Mouse (Mus musculus) gastrocnemius, postnatal 4 days (tissue): ENCODE results near the gene Tas2r105. TPM values are rescaled to one million over a fixed set of nuclear protein-coding genes. Genes with fewer than 3 reads are reported as not detected.

Experiments
- DNase-seq, 2 experiments: peaks; one replicate each; pipeline ENCODE4 v3.0.0; 2021 to 2022; ENCODE audit warnings: low spot score in 2 of 2, mixed read lengths in 2 of 2
- long read RNA-seq, 2 experiments: library from polyadenylated mRNA; stranded (forward); transcript quantifications; one replicate each; pipeline ENCODE4 v2.0.0; 2021
- total RNA-seq, 2 experiments: library from RNA; stranded (reverse); gene quantifications; 2 replicates each; pipeline ENCODE4 v1.2.3; 2021

Tas2r105 gene
- total RNA-seq, result not detected
- long read RNA-seq, experiment 1, result 0 reads
- long read RNA-seq, experiment 2, result 0 reads

- DNase-seq, result no peak
Observed at GRCm38 (mm10) chr6:131687395-131687794, at the start of gene Tas2r105. TSS of gene Tas2r105 (minus strand) at chr6:131687495.

DNA sequence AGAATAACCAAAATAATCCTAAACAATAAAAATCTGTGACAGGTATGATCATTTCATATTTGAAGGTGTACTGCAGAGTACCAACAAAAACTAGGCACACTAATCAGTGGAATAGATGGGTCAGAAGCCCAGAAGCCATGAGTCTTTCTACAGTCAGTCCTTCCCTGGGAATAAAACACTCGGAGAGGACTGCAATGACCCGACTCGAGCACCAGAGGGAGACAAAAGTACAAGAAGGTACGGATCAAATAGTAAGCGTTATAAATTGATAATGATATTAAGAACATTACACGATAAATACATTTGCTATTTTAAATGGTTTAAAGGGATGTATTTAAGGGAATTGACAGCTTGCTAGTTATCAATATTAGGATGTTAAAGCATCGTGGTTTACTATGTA, 25.5 kb upstream of the Tas2r105 start:
- no peak for DNase-seq

DNA sequence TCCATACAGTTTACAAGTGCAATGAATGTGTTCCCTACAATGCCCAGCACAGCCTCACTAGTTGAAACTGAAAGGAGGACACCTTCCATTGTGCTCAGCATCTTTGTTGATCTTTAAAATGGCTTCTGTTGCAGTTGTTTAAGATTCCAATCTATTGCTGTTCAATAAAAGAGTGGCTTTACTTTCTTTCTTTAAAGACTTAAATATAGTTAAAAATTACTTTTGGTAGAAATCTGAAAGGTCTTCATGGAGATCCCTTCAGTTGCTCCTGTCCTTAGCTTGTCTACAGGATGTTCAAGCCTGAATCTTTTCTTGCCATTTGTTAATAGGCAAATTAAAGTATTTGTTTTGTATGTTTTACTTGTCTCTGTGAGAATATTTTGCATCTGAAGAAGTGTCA, 2.7 kb upstream of the Tas2r105 start, which contains the start of gene Tas2r114:
TSS of gene Tas2r114 (minus strand) at position 101 of the 400 bp plus-strand sequence.
- no peak for DNase-seq

DNA sequence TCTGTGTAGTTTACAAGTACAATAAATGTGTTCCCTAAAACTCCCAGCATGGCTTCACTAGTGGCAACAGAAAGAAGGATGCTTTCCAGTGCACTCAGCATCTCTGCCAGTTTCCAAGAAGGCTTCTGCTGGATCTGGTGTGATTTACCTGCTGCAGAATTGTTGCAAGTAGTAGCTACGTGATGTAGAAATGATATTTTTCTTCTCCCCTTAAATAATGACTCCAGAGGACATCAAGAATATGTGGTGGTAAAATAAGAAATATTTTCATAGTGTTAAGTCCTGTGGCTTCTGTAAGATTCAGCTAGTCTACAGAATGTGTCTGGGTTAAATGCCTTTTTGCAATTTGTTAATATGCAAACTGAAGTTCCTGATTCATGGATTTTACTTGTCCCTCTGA, 1.7 kb downstream of the Tas2r105 start, which contains the start of gene Tas2r104:
TSS of gene Tas2r104 (minus strand) at position 101 of the 400 bp plus-strand sequence.
- DNase-seq, result no peak

- DNase-seq, result no peak
Observed at GRCm38 (mm10) chr6:131678786-131679185, 8.5 kb downstream of the Tas2r105 start, which contains the start of gene Tas2r106. TSS of gene Tas2r106 (minus strand) at chr6:131678886.

GRCm38 (mm10) chr6:131660049-131660448, 27.2 kb downstream of the Tas2r105 start, which contains the start of gene Tas2r107:
TSS of gene Tas2r107 (minus strand) at chr6:131660149.
- DNase-seq, result no peak

Other genes starting within 250 kb of the Tas2r105 start
- not detected for gene 5430401F13Rik, start 201.1 kb downstream of the Tas2r105 start, total RNA-seq
- gene Gm6619, start 201.1 kb downstream of the Tas2r105 start, total RNA-seq, result not detected
- gene Tas2r130, start 56.6 kb downstream of the Tas2r105 start, total RNA-seq, result not detected
- gene Tas2r107, start 27.3 kb downstream of the Tas2r105 start, total RNA-seq, result not detected
- not detected for gene Tas2r106, start 8.6 kb downstream of the Tas2r105 start, total RNA-seq
- gene Tas2r104, start 1.8 kb downstream of the Tas2r105 start, total RNA-seq, result not detected
- not detected for gene Tas2r114, start 2.6 kb upstream of the Tas2r105 start, total RNA-seq